Mouse (Mus musculus) neural tube, embryonic 14.5 days (tissue): Measurements from ENCODE around the gene Olfr609. TPM values are rescaled to one million over a fixed set of nuclear protein-coding genes. Genes with fewer than 3 reads are reported as not detected.
"Not testable (repeated sequence)": the region's sequence is repeated elsewhere in the genome, so short reads cannot be mapped to it uniquely, and the experiment has no call there.

Experiments
- ATAC-seq: fragments of 200-750 bp; cut with Nextera tagmentation; 2 replicates; pipeline ENCODE4 v1.8.0; 2017; ENCODE audit warnings: low read depth, mild to moderate bottlenecking, moderate TSS enrichment, moderate library complexity
- H3K27ac ChIP-seq: fragments of 300-500 bp; sonication (generic); 2 replicates; pipeline ENCODE4 v1.5.1; 2014; ENCODE audit warnings: low read depth, mild to moderate bottlenecking, control low read depth, low read length, moderate library complexity, mixed read lengths
- H3K27me3 ChIP-seq: fragments of 300-500 bp; sonication (generic); 2 replicates; pipeline ENCODE4 v1.6.1; 2014; ENCODE audit warnings: low read length; ENCODE audit not compliant: control insufficient read depth, insufficient read depth
- H3K36me3 ChIP-seq: fragments of 300-500 bp; sonication (generic); 2 replicates; pipeline ENCODE4 v1.6.1; 2014; ENCODE audit warnings: low read length, mixed read lengths; ENCODE audit not compliant: control insufficient read depth, insufficient read depth
- H3K4me1 ChIP-seq: fragments of 300-500 bp; sonication (generic); 2 replicates; pipeline ENCODE4 v1.6.1; 2014; ENCODE audit warnings: low read length; ENCODE audit not compliant: control insufficient read depth, insufficient read depth
- H3K4me2 ChIP-seq: fragments of 300-500 bp; sonication (generic); 2 replicates; pipeline ENCODE4 v1.6.1; 2014; ENCODE audit warnings: mild to moderate bottlenecking, low read depth, low read length, control low read depth
- H3K4me3 ChIP-seq: fragments of 300-500 bp; sonication (generic); 2 replicates; pipeline ENCODE4 v1.5.1; 2014; ENCODE audit warnings: low read depth, low read length, control low read depth, mixed read lengths
- H3K9ac ChIP-seq: fragments of 300-500 bp; sonication (generic); replicated peaks from 2 replicates; pipeline ENCODE4 v1.6.1; 2014; ENCODE audit warnings: low read depth, mild to moderate bottlenecking, control low read depth, low read length, mixed read lengths
- H3K9me3 ChIP-seq: fragments of 300-500 bp; sonication (generic); 2 replicates; pipeline ENCODE4 v1.6.1; 2016; ENCODE audit warnings: low read length; ENCODE audit not compliant: control insufficient read depth
- WGBS: fragments of 180-500 bp; shearing (Covaris S2); extraction: QIAGEN DNeasy Blood & Tissue Kit; methylation state at CpG from one replicate; pipeline ENCODE4 v1.1.7; 2014; 5-methylcytosine and 5-hydroxymethylcytosine counted together
- polyA plus RNA-seq: library from polyadenylated mRNA; unstranded; fragments of >200 nt; fragmentation: Nextera tagmentation; extraction: Ambion mirVana; gene quantifications from 2 replicates; pipeline ENCODE4 v1.2.1, GENCODE M21; 2014

Olfr609 gene
- not detected in 2 replicates for polyA plus RNA-seq

DNA sequence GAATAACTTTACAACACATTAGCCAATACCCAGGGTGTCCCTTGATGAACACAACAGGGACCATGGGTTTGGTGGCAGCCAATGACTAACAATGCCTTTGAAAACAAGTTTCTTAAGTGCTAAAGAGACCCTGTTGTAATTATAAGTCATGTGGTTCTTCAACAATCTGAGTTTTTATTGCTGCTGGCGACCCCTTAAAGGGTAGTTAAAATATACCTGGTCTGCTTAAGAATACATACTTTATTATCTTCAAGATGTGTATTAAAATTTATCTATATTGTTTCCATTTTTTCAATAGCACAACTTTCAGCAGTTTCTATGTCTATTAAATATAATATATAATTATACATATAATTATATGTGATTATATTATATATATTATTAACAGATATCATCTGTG is at the start of gene Olfr609:
Gene Olfr609 (minus strand): TSS at position 101 of the 400 bp plus-strand sequence.
- no peak within 1 kb of the TSS for H3K4me3 ChIP-seq
- H3K27ac ChIP-seq = no peak within 1 kb of the TSS
- no peaks in the 10 kb centered on the region for H3K4me1 ChIP-seq
- ATAC-seq = no peak
- H3K27me3 ChIP-seq = no peaks in the 10 kb centered on the region
- no peaks in the 10 kb centered on the region for H3K36me3 ChIP-seq
- H3K9ac ChIP-seq = no peak within 1 kb of the TSS
- no peak within 1 kb of the TSS for H3K4me2 ChIP-seq
- H3K9me3 ChIP-seq = no peaks in the 10 kb centered on the region
- WGBS = 47% methylated on average over 1 of the region's 1 CpGs

DNA sequence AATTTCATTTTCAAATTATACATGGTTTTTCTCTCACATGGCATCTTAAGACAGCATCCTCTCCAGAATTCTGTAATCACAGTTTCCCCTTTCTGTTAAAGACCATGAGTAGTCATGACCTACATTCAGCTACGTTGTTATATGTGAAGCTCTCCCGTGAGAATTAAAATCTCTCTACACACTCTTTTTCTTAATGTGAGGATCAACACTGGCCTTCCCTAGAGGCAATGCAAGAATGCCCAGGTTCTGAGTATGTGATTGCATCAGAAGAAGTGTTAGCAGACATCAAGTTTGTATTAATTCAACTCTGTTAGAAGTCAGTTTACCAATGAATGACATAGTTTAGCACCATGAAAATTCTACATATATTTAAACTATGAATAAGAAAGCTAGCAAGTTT is 44.8 kb upstream of the Olfr609 start, which contains the start of gene Olfr612:
Gene Olfr612 (minus strand): TSS at position 101 of the 400 bp plus-strand sequence.
- not testable (repeated sequence) for H3K36me3 ChIP-seq, H3K9ac ChIP-seq, H3K27me3 ChIP-seq, H3K4me1 ChIP-seq, H3K27ac ChIP-seq, H3K4me3 ChIP-seq, ATAC-seq, H3K9me3 ChIP-seq, H3K4me2 ChIP-seq
- WGBS = 85% methylated on average over 2 of the region's 2 CpGs

DNA sequence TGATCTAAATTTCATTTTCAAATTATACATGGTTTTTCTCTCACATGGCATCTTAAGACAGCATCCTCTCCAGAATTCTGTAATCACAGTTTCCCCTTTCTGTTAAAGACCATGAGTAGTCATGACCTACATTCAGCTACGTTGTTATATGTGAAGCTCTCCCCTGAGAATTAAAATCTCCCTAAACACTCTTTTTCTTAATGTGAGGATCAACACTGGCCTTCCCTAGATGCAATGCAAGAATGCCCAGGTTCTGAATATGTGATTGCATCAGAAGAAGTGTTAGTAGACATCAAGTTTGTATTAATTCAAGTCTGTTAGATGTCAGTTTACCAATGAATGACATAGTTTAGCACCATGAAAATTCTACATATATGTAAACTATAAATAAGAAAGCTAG is 22.9 kb upstream of the Olfr609 start, which contains the start of gene Olfr611:
Gene Olfr611 (minus strand): TSS at position 101 of the 400 bp plus-strand sequence.
- H3K9ac ChIP-seq, H3K4me2 ChIP-seq, ATAC-seq, H3K27ac ChIP-seq, H3K4me3 ChIP-seq, H3K27me3 ChIP-seq, H3K9me3 ChIP-seq, H3K4me1 ChIP-seq, H3K36me3 ChIP-seq: not testable (repeated sequence)
- WGBS = 72% methylated on average over 1 of the region's 1 CpGs

DNA sequence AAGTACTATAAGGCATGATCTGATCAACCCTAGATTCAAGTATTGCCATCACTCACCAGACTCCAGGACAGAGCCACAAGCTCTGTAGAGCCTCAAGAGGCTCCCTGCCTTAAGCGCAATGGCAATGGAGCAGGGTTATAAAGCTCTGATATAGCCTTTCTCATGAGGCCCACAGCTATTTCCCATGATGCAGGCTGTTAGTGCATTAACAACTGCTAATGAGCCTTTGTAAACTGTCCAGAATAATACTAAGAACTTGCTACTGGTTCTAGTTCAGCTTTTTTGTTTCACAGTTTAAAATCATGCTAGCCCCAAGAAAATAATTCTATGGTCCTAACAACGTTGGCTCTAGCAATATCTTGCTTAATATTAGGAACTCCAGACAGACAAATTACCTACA is 14.2 kb upstream of the Olfr609 start, which contains the start of gene Olfr610:
Gene Olfr610 (minus strand): TSS at position 101 of the 400 bp plus-strand sequence.
- Histone ChIP-seq H3K4me1 (no peaks in the 10 kb centered on the region), H3K27me3 (no peaks in the 10 kb centered on the region), H3K27ac (no peak within 1 kb of the TSS), H3K9ac (no peak within 1 kb of the TSS), H3K4me2 (no peak within 1 kb of the TSS), H3K4me3 (no peak within 1 kb of the TSS), H3K36me3 (no peaks in the 10 kb centered on the region), H3K9me3 (no peaks in the 10 kb centered on the region)
- ATAC-seq = no peak
- whole genome bisulfite sequencing = 79% methylated on average over 2 of the region's 2 CpGs

DNA sequence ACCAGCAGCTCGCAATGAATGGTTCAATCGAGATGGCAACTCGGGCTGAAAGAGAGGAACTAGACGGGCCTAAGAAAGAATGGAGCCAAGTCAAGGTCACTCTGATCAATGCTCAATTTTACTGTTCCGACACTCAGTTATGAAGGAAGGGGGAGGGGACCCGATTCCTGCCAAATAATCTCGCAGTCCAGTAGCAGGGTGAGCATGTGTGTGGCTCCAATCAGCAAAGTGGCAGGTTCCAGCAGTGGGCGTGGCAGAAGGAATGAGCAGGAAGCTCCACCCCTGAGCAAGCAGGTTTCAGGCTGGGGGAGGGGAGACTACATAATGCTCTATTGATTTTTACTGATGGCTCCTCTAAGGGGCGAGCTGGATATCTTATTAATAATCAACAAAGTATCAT is 20.8 kb downstream of the Olfr609 start:
- peak; percentile 51; the same call in 1 of the 2 replicates for ATAC-seq
- not testable (repeated sequence) for H3K9me3 ChIP-seq, H3K9ac ChIP-seq, H3K4me3 ChIP-seq, H3K27ac ChIP-seq, H3K4me2 ChIP-seq, H3K36me3 ChIP-seq, H3K4me1 ChIP-seq, H3K27me3 ChIP-seq
- WGBS = 88% methylated on average over 9 of the region's 9 CpGs

DNA sequence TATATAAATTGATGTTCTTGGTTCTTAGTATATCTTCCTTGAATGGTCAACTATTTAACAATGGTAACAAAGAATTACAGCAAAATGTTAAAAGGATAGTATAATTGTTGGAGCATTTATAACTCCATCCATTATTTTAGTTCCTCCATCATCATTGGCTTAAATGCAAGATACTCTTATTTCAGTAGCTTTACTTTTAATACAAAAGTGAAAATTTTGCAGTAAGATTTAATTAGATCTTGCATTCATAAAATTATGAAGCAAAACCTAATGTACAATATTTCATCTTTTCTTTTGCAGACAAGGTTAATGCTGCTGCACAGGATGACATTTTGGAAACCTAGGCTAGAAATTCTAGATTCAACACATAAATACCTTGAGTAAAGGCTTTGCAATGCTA is 28.3 kb downstream of the Olfr609 start, which contains the start of gene Olfr608:
Gene Olfr608 (plus strand): TSS at position 301 of the 400 bp plus-strand sequence.
- Histone ChIP-seq H3K36me3 (no peaks in the 10 kb centered on the region), H3K27me3 (no peaks in the 10 kb centered on the region), H3K4me1 (no peaks in the 10 kb centered on the region), H3K9ac (no peak within 1 kb of the TSS), H3K9me3 (no peaks in the 10 kb centered on the region), H3K27ac (no peak within 1 kb of the TSS), H3K4me3 (no peak within 1 kb of the TSS), H3K4me2 (no peak within 1 kb of the TSS)
- no peak for ATAC-seq

DNA sequence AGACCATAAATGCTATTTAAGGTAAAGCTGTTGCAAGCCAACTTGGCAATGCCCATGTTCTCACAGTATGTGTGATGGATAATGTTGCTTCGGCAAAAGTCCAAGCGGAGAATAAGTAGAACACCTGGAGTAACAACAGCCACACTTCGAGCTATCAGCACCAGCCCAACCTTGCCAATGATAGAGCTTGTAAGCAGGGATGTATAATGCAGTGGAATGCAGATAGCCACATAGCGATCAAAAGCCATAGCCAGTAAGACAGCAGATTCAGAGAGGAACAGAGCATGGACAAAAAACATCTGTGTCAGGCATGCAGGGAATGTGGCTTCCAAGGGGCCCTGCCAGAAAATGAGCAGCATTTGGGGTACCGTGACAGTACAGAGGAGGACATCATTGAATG is 37.3 kb downstream of the Olfr609 start:
- no peaks in the 10 kb centered on the region for H3K27me3 ChIP-seq
- no peak overlapping the region for H3K4me2 ChIP-seq
- H3K36me3 ChIP-seq = no peaks in the 10 kb centered on the region
- no peak overlapping the region for H3K9ac ChIP-seq
- ATAC-seq = no peak
- H3K27ac ChIP-seq = no peak overlapping the region
- H3K4me3 ChIP-seq = no peak overlapping the region
- H3K4me1 ChIP-seq = no peaks in the 10 kb centered on the region
- H3K9me3 ChIP-seq = no peaks in the 10 kb centered on the region
- WGBS = 95% methylated on average over 5 of the region's 5 CpGs

DNA sequence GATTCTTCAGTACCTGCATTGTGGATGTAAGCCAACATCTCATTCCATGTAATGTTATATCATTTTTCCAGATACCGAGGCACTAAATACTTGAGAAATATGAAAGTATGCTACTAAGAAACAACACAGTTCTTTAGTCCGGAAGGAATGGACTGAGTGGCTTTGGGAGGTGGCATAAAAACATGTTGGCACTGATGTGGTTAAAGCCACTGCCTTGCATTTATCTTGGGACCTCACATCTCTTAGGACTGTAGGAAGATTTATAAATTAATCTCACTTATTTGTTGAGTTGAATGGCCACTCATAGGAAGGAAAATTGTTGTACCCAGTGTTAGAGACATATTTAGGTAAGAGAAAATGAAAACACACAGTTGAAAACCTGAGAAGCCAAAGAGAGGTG is 49.1 kb downstream of the Olfr609 start, which contains the start of gene Olfr606:
Gene Olfr606 (plus strand): TSS at position 301 of the 400 bp plus-strand sequence.
- Histone ChIP-seq H3K4me1 (no peaks in the 10 kb centered on the region), H3K4me3 (no peak within 1 kb of the TSS), H3K9me3 (no peaks in the 10 kb centered on the region), H3K36me3 (no peaks in the 10 kb centered on the region), H3K4me2 (no peak within 1 kb of the TSS), H3K27me3 (no peaks in the 10 kb centered on the region), H3K9ac (no peak within 1 kb of the TSS), H3K27ac (no peak within 1 kb of the TSS)
- no peak for ATAC-seq
- WGBS = 97% methylated on average over 2 of the region's 2 CpGs

DNA sequence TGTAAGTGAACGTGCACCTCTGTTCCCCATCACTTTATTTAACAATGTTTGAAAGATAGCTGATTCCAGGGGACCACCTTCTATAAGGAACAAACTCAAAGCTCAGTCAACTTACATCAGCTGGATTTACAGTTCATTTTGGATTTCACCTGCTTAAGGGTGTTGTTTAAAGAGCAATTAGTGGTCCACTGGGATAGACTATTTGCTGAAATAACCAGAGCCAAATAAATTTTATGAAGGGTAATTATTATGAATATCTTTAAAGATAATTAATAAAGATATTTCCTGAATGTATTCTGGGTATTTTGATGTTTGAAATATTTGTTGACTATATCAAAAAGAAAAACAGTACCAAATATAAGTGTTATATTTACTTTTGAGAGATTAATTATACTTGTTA is 52.5 kb downstream of the Olfr609 start, which contains the start of gene Olfr605:
Gene Olfr605 (minus strand): TSS at position 101 of the 400 bp plus-strand sequence.
- Histone ChIP-seq H3K36me3 (no peaks in the 10 kb centered on the region), H3K27ac (no peak within 1 kb of the TSS), H3K9me3 (no peaks in the 10 kb centered on the region), H3K4me1 (no peaks in the 10 kb centered on the region), H3K4me2 (no peak within 1 kb of the TSS), H3K4me3 (no peak within 1 kb of the TSS), H3K9ac (no peak within 1 kb of the TSS), H3K27me3 (no peaks in the 10 kb centered on the region)
- no peak for ATAC-seq
- WGBS = 89% methylated on average over 1 of the region's 1 CpGs
